Mouse (Mus musculus) CD8-positive naive resting alpha-beta T cell, adult 57 days (primary cell): ENCODE data around the gene Wdr62. TPM values are rescaled to one million over a fixed set of nuclear protein-coding genes. Genes with fewer than 3 reads are reported as not detected.

Experiments used
- total RNA-seq: library from RNA; stranded (reverse); gene quantifications from one replicate; pipeline ENCODE4 v1.2.4, GENCODE M21; 2023

Gene Wdr62
- total RNA-seq, result 5.0 TPM

GRCm38 (mm10) chr7:30279951-30280669 lies at the start of gene Wdr62, which contains the start of gene Thap8:
Wdr62 (minus strand) TSS chr7:30280419.
Thap8 (plus strand) TSS chr7:30280094.

GRCm38 (mm10) chr7:30323795-30324194 lies 43.6 kb upstream of the Wdr62 start, which contains the start of gene Sdhaf1:
Sdhaf1 (minus strand) TSS chr7:30323895.

GRCm38 (mm10) chr7:30321539-30322284 lies 41.5 kb upstream of the Wdr62 start, which contains the start of gene E130208F15Rik:
E130208F15Rik (plus strand) TSS chr7:30321740.

GRCm38 (mm10) chr7:30314721-30315155 lies 34.5 kb upstream of the Wdr62 start, which contains the start of gene Syne4:
Syne4 (plus strand) TSS chr7:30314807.

GRCm38 (mm10) chr7:30308076-30309005 lies 28.1 kb upstream of the Wdr62 start, which contains the start of gene Alkbh6:
Alkbh6 (plus strand) TSS chr7:30308717.

GRCm38 (mm10) chr7:30291215-30292131 lies 11.3 kb upstream of the Wdr62 start, which contains the start of gene Clip3:
Clip3 (plus strand) TSS chr7:30291728.

GRCm38 (mm10) chr7:30235625-30236024 lies 44.6 kb downstream of the Wdr62 start, which contains the start of gene Ovol3:
Ovol3 (minus strand) TSS chr7:30235725.

GRCm38 (mm10) chr7:30231669-30232454 lies 48.4 kb downstream of the Wdr62 start, which contains the start of the genes Polr2i and Tbcb:
Polr2i (plus strand) TSS chr7:30231948.
Tbcb (minus strand) TSS chr7:30232272.

GRCm38 (mm10) chr7:30198481-30198971 lies 81.7 kb downstream of the Wdr62 start, which contains the start of gene Capns1:
Capns1 (minus strand) TSS chr7:30198811.

Other genes with a start within 250 kb of the Wdr62 start
- 4.2 TPM for gene Zfp14, start 229.0 kb downstream of the Wdr62 start, total RNA-seq
- 7.4 TPM for gene Zfp82, start 207.5 kb downstream of the Wdr62 start, total RNA-seq
- not detected for gene Gm26920, start 190.0 kb downstream of the Wdr62 start, total RNA-seq
- 13.1 TPM for gene Zfp566, start 189.9 kb downstream of the Wdr62 start, total RNA-seq
- gene Zfp260, start 185.6 kb downstream of the Wdr62 start, total RNA-seq, result 58.2 TPM
- 14.2 TPM for gene Zfp382, start 158.5 kb downstream of the Wdr62 start, total RNA-seq
- gene Zfp146, start 110.7 kb downstream of the Wdr62 start, total RNA-seq, result 41.8 TPM
- not detected for gene Cox7a1, start 96.3 kb downstream of the Wdr62 start, total RNA-seq
- gene Capns1, start 81.6 kb downstream of the Wdr62 start, total RNA-seq, result 114 TPM
- gene Polr2i, start 48.5 kb downstream of the Wdr62 start, total RNA-seq, result 27.1 TPM
- 22.8 TPM for gene Tbcb, start 48.1 kb downstream of the Wdr62 start, total RNA-seq
- gene Ovol3, start 44.7 kb downstream of the Wdr62 start, total RNA-seq, result not detected
- gene Thap8, start 325 bp downstream of the Wdr62 start, total RNA-seq, result 1.4 TPM
- not detected for gene Clip3, start 11.3 kb upstream of the Wdr62 start, total RNA-seq
- gene Alkbh6, start 28.3 kb upstream of the Wdr62 start, total RNA-seq, result 39.5 TPM
- gene Syne4, start 34.4 kb upstream of the Wdr62 start, total RNA-seq, result 4.1 TPM
- gene E130208F15Rik, start 41.3 kb upstream of the Wdr62 start, total RNA-seq, result 2.1 TPM
- 6.2 TPM for gene Sdhaf1, start 43.5 kb upstream of the Wdr62 start, total RNA-seq
- not detected for gene Lrfn3, start 82.4 kb upstream of the Wdr62 start, total RNA-seq
- gene Tyrobp, start 133.3 kb upstream of the Wdr62 start, total RNA-seq, result 21.2 TPM
- gene Hcst, start 139.4 kb upstream of the Wdr62 start, total RNA-seq, result 181 TPM
- gene Nfkbid, start 141.3 kb upstream of the Wdr62 start, total RNA-seq, result 60.6 TPM
- gene Aplp1, start 165.1 kb upstream of the Wdr62 start, total RNA-seq, result 0.37 TPM
- not detected for gene Kirrel2, start 177.3 kb upstream of the Wdr62 start, total RNA-seq
- not detected for gene Nphs1, start 177.9 kb upstream of the Wdr62 start, total RNA-seq
- not detected for gene Prodh2, start 213.2 kb upstream of the Wdr62 start, total RNA-seq